Mouse (Mus musculus) spleen, adult 12 weeks (tissue): ENCODE data around the gene Capn2.

Experiments used
- DNase-seq: peaks from one replicate; pipeline ENCODE4 v3.0.0; 2022; ENCODE audit warnings: low spot score

Gene Capn2

DNA sequence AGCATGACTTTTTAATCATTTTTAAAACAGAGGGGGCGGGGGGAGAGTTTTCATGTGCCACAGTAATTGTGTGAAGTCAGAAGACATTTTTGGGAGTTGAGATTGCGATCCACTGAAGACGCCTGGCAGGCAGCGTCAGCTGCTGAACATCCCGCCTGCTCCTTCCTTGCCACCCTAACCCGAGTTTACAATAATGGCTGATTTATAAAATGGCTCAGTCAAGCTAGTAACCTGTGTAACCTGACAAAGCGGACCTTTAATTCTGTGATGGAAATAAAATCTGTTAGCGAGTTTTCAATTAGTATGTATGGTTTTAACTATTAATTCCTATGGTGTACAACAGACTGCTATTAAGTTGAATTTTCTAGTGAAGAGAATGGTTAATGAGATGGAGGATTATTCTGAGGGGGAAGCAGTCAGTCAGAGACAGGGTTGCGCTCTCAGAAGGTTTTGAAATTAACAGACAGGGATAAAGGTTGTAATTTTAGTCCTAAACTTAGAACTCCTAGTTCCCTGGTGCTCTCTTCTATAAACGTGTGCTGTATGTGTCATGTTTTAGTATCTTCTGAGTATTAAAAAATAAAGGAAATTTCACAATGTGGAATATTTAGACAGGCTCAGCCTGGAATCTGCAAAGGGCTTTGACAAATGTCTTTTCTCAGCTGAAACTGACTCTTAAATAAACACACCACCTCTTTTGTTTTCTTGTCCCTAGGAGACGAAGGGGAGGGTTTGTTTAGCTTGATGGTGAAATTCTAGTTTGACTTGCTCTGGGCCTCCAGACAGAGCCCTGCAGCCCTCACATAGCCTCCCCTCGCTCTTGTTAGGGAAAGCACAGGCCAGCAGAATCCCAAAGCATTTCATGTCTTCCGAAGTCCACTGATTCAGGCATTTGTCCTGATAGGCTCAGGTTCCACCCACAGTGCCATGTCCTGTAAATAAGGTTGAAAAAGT lies 56.8 kb downstream of the Capn2 start:
- DNase-seq, result no peak

GRCm38 (mm10) chr1:182459436-182459835 lies 58.0 kb downstream of the Capn2 start:
- DNase-seq, result no peak

DNA sequence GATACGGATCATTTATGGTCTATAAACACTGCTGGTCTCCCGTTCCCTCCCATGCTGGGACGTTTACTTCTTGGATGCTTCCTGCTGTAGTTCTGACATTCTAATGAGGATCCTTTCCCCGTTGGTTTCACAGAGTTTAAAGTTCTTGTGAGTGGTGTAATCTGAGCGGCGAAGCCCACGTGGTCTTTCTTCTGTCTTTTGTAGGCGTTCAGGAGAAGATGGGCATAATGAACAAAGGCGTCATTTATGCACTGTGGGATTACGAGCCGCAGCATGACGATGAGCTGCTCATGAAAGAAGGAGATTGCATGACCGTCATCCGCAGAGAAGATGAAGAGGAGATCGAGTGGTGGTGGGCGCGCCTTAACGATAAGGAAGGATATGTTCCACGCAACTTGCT lies 58.9 kb downstream of the Capn2 start:
- DNase-seq, result no peak

GRCm38 (mm10) chr1:182455080-182455479 lies 62.3 kb downstream of the Capn2 start:
- no peak for DNase-seq

GRCm38 (mm10) chr1:182452473-182452872 lies 64.9 kb downstream of the Capn2 start:
- no peak for DNase-seq

DNA sequence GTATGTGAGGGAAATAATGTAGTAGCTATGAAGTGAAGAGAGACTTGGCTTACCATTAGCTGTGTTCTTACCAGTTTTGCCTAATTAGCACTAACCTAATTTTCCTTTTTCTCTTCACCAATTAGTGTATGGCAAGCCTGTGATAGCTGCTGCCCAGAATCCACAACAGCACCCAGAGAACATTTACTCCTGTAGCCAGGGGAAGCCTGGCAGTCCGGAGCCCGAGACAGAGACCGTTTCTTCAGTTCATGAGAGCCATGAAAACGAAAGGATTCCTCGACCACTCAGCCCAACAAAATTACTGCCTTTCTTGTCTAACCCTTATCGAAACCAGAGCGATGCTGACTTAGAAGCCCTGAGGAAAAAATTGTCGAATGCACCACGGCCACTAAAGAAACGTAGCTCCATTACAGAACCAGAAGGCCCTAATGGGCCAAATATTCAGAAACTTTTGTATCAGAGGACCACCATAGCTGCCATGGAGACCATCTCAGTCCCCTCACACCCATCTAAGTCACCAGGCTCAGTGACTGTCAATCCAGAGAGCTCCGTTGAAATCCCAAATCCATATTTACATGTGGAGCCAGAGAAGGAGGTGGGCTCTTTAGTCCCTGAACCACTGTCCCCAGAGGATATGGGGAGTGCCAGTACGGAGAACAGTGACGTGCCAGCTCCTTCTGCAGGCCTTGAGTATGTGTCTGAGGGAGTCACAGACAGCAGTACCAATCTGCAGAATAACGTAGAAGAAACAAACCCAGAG lies 69.0 kb downstream of the Capn2 start:
- DNase-seq, result no peak

DNA sequence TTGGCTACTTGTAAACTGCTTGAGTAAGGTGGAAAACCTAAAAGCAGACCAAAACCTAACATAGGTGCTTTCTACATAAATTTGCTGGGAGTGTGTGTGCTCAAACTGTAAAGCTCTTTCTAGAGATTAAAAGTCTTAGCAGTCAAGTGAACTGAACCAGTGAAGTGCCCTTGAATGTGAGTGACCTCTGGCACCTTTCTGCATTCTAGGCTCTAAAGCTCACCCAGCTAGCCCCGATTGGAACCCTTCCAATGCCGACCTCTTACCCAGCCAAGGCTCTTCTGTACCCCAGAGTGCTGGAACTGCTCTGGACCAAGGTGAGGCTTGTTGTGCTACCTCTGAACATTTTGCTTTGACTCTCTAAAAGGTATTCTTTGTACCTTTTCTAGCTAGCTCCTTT lies 73.3 kb downstream of the Capn2 start:
- no peak for DNase-seq

- no peak for DNase-seq
These were observed 75.5 kb downstream of the Capn2 start for GRCm38 (mm10) chr1:182441791-182442473.

GRCm38 (mm10) chr1:182439546-182440222 lies 77.7 kb downstream of the Capn2 start:
- DNase-seq, result no peak

GRCm38 (mm10) chr1:182436746-182437145 lies 80.7 kb downstream of the Capn2 start:
- no peak for DNase-seq

GRCm38 (mm10) chr1:182432059-182432458 lies 85.3 kb downstream of the Capn2 start:
- no peak for DNase-seq

GRCm38 (mm10) chr1:182430676-182431075 lies 86.7 kb downstream of the Capn2 start:
- DNase-seq, result no peak

DNA sequence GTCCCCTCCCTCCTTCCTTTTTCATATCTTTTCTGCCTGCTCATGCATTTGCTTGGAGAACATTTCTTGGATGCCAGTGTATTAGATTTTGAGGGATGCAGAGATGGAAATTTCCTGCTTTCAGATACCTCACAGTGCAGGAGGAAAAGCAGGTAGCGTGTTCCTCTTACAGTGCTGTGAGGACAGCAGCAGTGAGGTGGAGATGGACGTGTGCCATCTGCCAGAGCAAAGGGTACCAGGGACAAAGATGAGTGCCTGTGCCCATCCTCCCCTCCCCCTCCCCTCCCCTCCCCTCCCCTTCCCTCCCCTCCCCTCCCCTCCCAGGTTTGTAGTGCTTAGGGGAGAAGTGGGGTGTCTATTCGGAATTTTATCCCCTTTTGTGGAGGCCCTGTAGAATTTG lies 87.6 kb downstream of the Capn2 start:
- no peak for DNase-seq

DNA sequence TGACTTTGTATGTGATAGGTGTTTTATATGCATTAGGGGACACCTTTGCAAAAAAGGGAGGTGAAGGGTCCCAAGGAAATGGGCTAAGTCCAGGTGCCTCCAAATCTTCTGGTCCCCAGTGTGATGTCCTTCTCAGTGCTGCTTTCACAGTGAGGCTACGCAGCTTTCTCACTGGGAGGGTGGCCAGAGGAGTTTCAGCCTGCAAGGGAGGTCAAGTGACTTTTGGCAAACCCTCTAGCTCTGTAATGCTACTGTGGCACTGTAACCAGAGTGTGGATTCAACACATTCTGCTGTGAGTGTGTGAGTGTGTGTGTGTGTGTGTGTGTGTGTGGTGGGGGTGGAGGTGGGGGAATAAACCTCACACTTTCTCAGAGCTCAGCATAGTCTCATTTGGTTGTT lies 90.0 kb downstream of the Capn2 start:
- no peak for DNase-seq

DNA sequence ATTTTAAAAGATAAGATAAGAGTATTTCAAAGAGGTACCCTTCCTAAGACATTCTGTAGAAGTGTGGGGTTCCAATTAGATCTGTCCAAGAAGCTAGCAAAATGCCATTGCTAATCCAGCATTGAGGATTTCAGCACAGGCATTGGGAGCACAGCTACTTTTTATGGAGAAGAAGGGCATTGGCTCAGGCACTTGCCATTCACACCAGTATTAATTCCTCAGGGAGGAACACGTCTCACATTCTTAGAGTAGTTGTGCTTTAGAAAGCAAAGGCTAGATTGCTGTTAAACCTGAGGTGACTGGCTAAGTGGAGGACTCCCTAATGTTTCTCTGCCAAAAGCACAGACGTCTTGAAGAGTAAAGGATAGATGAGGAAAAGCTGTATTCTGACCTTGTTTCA lies 91.0 kb downstream of the Capn2 start:
- no peak for DNase-seq

DNA sequence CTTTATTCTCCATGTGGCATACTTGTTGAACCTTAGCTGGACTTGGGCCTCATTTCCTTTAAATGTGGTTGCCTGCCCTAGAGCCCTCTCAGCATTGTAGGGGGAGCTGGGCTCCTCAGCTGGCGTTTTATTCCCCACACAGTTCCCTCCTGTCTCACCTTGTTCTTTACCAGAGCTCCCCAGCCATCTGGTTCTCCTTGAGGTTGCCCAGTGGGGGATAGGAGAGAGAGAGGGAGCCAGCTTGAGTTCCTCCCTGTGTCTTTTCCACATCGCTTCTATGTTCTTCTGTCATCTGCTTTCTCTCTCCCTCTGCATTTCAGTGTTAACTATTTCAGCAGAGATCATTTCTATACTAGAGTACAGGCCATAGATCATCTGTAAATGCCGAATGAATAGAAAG lies 92.2 kb downstream of the Capn2 start:
- no peak for DNase-seq

DNA sequence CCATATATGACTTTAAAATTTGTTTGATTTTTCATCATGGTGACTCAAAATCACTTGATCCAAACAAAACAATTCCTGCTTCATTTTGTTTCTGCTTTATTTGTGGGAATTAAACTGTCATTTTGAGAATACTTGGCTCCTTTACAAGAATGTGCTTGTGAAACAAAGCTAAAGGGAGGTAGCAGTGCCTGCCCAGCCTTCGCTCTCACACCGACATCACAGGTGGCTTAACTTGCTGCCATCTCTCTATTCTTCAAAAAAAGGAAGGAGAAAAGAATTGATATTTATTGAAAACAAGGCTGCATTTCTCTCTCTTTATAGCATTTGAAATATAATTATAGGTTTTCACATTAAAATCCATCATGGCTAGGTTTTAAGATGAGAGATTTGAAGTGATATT lies 93.1 kb downstream of the Capn2 start:
- no peak for DNase-seq

GRCm38 (mm10) chr1:182419481-182419880 lies 97.9 kb downstream of the Capn2 start:
- no peak for DNase-seq
